Mouse (Mus musculus) olfactory bulb, adult 2 months (tissue): ENCODE measurements at regions not wholly inside any gene's neighbourhood (a gene's known extent, or its start where the extent isn't known, plus 50 kb on each side); places are given as distances from the start of the nearest gene placed in this dataset.

Experiments
- H3K27ac ChIP-seq: fragments of 200-500 bp; 2 replicates; pipeline ENCODE4 v1.5.1; 2012; ENCODE audit warnings: low read depth, low read length; ENCODE audit not compliant: insufficient read depth
- H3K4me1 ChIP-seq: fragments of 200-500 bp; 2 replicates; pipeline ENCODE4 v1.6.1; 2012; ENCODE audit warnings: low read length; ENCODE audit not compliant: control insufficient read depth, insufficient read depth
- H3K4me3 ChIP-seq: fragments of 200-500 bp; 2 replicates; pipeline ENCODE4 v1.5.1; 2012; ENCODE audit warnings: mild to moderate bottlenecking, low read depth, low read length, moderate library complexity; ENCODE audit not compliant: insufficient read depth
- CTCF ChIP-seq: fragments of 200-500 bp; IDR thresholded peaks from 2 replicates; pipeline ENCODE4 v1.5.1; 2012; ENCODE audit warnings: low read depth, mild to moderate bottlenecking, low read length, moderate library complexity; ENCODE audit not compliant: insufficient read depth
- POLR2A ChIP-seq: fragments of 200-500 bp; IDR thresholded peaks from 2 replicates; pipeline ENCODE4 v1.6.1; 2012; ENCODE audit warnings: mild to moderate bottlenecking, low read depth, low read length, moderate library complexity; ENCODE audit not compliant: insufficient read depth
- WGBS: fragments of 180-500 bp; shearing (Covaris S2); methylation state at CpG from one replicate; pipeline ENCODE4 v1.1.7; 2018; 5-methylcytosine and 5-hydroxymethylcytosine counted together

GRCm38 (mm10) chr2:131672646-131673045 lies 110.6 kb upstream of the Adra1d start:
- no peak for TF ChIP-seq CTCF
- TF ChIP-seq POLR2A, result no peak
- no peak overlapping the region for H3K4me3 ChIP-seq
- H3K27ac ChIP-seq, result peak overlapping the region; percentile 53
- H3K4me1 ChIP-seq, result no peaks in the 10 kb centered on the region
- WGBS, result 64% methylated on average over 1 of the region's 1 CpGs

DNA sequence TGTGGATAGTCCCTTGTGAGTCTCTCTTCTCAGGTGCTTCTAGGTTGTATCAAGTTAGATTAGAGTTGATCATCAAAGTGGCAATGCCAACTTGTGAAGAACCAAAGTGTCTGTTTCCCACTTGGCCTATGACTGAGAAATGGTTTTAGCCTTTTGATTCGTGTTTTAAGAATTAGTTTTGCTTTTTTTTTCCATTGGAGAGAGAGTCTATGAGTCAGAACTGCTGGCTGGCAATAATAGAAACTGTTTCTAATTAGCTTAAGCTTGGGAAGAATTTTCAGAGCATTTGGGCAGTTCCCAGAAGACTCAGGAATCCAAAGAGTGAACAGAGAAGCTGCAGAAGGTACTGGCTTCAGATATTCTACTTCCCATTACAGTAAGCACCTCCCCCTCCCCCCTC lies 110.1 kb upstream of the Adra1d start:
- no peak overlapping the region for H3K4me3 ChIP-seq
- TF ChIP-seq POLR2A (no peak), CTCF (no peak)
- H3K27ac ChIP-seq, result no peak overlapping the region
- whole genome bisulfite sequencing, result 8% methylated on average over 1 of the region's 1 CpGs
- H3K4me1 ChIP-seq, result 0 out of 2 replicates have a peak, but pooled peaks cover 1% of the 10 kb centered on the region

GRCm38 (mm10) chr2:131670876-131671275 lies 108.8 kb upstream of the Adra1d start:
- no peak for TF ChIP-seq POLR2A
- TF ChIP-seq CTCF, result no peak
- 0 out of 2 replicates have a peak, but pooled peaks cover 2% of the 10 kb centered on the region for H3K4me1 ChIP-seq
- H3K4me3 ChIP-seq, result no peak overlapping the region
- H3K27ac ChIP-seq, result no peak overlapping the region

DNA sequence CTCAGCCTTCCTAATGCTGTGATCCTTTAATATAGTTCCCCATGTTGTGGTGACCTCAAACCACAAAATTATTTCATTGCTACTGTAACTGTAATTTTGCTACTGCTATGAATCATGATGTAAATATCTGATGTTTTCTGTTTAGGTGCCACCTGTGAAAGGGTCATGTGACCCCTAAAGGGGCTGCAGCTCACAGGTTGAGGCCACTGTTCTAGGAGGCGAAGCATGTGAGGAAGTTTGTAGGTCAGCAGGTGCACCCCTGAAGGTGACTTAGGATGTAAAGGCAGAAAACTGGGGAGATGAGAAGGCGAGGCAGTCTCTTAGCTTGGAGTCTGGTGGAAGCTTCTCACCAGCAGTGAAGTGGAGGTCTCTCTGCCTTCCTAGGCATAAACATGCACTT lies 105.8 kb upstream of the Adra1d start:
- Histone ChIP-seq H3K4me1 (peaks cover 5% of the 10 kb centered on the region; the same call in 1 of the 2 replicates), H3K27ac (no peak overlapping the region), H3K4me3 (no peak overlapping the region)
- TF ChIP-seq CTCF, result no peak
- no peak for TF ChIP-seq POLR2A
- 98% methylated on average over 2 of the region's 2 CpGs for WGBS

DNA sequence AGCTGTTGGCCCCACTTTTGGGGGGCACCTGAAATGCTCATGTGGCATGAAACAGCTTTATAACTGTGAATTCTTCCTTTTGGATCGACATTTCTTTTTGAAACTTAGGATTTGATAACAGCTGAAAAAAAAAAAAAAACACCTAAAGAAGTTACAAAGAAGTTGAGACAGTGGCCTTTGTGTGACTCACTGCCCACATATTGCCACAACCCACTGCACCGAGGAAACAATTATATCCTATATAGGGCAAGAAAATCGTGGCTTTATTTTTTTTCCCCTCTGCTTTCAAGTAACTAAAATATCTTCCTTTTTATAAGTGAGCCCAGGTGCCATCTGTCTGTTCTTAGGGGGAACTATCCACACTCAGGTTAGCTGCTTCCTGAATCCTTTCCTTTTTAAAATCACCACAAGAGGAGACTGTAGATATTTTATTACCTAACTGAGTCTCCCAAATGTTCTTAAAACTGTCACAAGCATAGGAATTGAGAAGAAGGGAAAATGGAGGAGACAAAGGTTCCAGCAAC lies 104.8 kb upstream of the Adra1d start:
- WGBS, result 46% methylated on average over 3 of the region's 3 CpGs
- Histone ChIP-seq H3K27ac (no peak overlapping the region), H3K4me1 (peaks cover 5% of the 10 kb centered on the region; the same call in 1 of the 2 replicates), H3K4me3 (no peak overlapping the region)
- TF ChIP-seq CTCF (no peak), POLR2A (no peak)

DNA sequence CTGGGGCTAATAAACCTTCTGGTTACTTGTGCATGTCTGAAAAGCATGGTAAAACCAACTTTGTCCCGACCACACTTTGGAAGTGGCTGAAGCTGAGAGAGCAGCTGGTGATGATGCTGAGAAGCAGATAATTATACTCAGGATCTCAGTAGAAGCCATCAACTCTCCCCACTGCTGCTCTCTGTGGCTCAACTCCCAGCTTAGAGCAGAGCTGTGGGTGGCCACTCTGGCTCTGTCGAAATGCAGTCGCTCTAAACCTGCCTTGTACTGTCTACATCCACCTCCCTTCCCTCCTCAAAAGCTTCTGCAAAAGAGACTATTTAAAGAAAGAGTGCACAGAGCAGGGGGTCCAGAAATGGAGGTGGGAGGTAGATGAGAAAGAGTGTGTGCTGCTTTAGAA lies 102.5 kb upstream of the Adra1d start:
- WGBS, result 25% methylated on average over 3 of the region's 3 CpGs
- Histone ChIP-seq H3K27ac (peak overlapping the region; percentile 20; the same call in 1 of the 2 replicates), H3K4me3 (no peak overlapping the region), H3K4me1 (peaks cover 5% of the 10 kb centered on the region; the same call in 1 of the 2 replicates)
- TF ChIP-seq CTCF (no peak), POLR2A (no peak)

DNA sequence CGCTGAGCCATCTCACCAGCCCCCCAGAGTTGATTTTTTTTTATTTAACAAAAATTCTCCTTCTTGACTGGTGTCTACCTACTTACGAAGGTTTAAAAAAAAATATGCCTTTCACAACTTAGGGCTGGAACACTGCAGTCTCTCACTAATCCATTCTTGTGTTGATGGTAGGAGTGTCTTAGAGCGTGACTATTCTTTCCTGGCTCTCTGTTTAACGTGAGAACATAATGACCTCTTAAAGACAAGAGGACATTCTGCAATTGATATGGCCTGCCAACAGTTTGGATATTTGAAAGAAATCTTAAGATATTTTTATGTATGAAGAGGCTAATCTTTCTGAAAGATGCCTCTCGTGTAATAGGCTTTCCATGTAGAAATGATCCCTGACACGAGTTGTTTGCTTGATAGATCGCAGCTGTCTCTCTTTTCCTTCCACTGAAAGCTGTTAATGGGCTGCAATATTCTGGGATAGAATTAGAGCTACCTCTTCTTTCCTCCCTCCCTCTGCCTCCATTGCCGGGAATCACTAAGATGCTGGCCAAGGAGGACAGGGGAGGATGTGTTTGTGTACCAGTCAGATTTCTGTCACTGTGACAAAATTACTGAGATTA lies 101.2 kb upstream of the Adra1d start:
- 81% methylated on average over 8 of the region's 8 CpGs for WGBS
- no peak overlapping the region for H3K27ac ChIP-seq
- H3K4me1 ChIP-seq, result peaks cover 5% of the 10 kb centered on the region; the same call in 1 of the 2 replicates
- H3K4me3 ChIP-seq, result no peak overlapping the region
- no peak for TF ChIP-seq CTCF
- TF ChIP-seq POLR2A, result no peak

DNA sequence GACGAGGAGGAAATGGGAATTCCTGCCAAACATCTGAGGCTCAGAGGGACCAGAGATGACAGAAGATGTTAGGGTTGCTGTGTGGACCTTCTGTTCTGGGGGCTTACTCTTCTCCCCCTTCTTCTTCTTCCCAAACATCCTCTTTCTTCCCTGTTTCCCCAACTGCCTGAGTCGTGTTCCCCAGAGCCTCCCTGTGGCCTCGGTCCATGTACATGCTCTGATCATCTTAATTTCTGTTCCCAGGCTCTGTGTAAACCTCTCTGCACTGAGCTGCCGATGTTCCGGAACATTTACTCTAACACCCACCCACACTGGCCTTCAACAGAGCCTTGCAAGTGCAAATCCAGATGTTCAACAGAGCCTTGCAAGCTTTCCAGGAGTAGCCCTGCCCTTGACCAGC lies 90.1 kb upstream of the Adra1d start:
- TF ChIP-seq POLR2A (no peak), CTCF (no peak)
- WGBS, result 24% methylated on average over 5 of the region's 5 CpGs
- Histone ChIP-seq H3K4me3 (no peak overlapping the region), H3K27ac (peak overlapping the region; percentile 68), H3K4me1 (peaks cover 30% of the 10 kb centered on the region)

DNA sequence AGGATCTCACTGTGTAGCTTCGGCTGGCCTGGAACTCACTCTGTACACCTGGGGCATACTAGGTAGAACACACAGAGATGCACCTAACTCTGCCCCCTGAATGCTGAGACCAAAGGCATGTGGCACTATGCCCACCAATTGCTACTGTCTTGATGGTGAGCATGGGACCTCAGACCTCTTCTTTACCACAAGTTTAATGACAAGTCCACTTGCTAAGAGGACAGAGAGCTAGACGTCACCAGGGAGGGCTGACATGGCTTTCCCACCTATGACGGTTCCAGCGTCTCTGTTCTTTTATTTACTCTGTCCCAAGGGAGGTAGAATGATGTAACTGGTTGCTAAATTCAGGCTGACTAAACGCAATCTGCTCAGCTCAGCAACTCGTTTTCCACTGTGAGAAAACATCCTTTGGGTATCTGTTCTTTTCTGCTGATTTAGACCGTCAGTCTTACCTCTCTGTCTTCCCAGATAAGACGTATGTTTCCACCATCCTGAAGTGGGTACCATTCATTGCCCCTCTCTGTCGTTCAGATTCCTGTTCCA lies 88.6 kb upstream of the Adra1d start:
- TF ChIP-seq CTCF, result no peak
- TF ChIP-seq POLR2A, result no peak
- WGBS, result 51% methylated on average over 9 of the region's 9 CpGs
- H3K4me1 ChIP-seq, result peaks cover 27% of the 10 kb centered on the region
- no peak overlapping the region for H3K4me3 ChIP-seq
- 0 out of 2 replicates have a peak overlapping the region, but pooled peaks have one; percentile 12 for H3K27ac ChIP-seq
